Mouse (Mus musculus) spleen, postnatal 4 days (tissue): ENCODE measurements around the gene Gli1.
"Not testable (repeated sequence)": the region's sequence is repeated elsewhere in the genome, so short reads cannot be mapped to it uniquely, and the experiment has no call there.

Experiments used
- DNase-seq, 2 experiments: peaks; one replicate each; pipeline ENCODE4 v3.0.0; 2022; ENCODE audit warnings: low spot score in 2 of 2

Gene Gli1

GRCm38 (mm10) chr10:127322178-127322577, 19.6 kb downstream of the Gli1 start:
- no peak for DNase-seq

GRCm38 (mm10) chr10:127321621-127322020, 20.2 kb downstream of the Gli1 start, which contains the start of gene Arhgap9:
Arhgap9 (plus strand) TSS chr10:127321964.
- DNase-seq, result no peak

GRCm38 (mm10) chr10:127319969-127320368, 21.8 kb downstream of the Gli1 start:
- no peak for DNase-seq

- DNase-seq, result no peak
Observed at GRCm38 (mm10) chr10:127318009-127318408, 23.8 kb downstream of the Gli1 start.

GRCm38 (mm10) chr10:127317277-127317676, 24.5 kb downstream of the Gli1 start:
- no peak for DNase-seq

GRCm38 (mm10) chr10:127314950-127315349, 26.8 kb downstream of the Gli1 start:
- not testable (repeated sequence) for DNase-seq

GRCm38 (mm10) chr10:127313516-127313915, 28.3 kb downstream of the Gli1 start:
- DNase-seq, result not testable (repeated sequence)

- no peak for DNase-seq
Observed at GRCm38 (mm10) chr10:127312858-127313257, 28.9 kb downstream of the Gli1 start.

- DNase-seq, result peak; percentile 83 to 92
Observed at GRCm38 (mm10) chr10:127312356-127312676, 29.5 kb downstream of the Gli1 start.

- DNase-seq, result peak; percentile 93
Observed at GRCm38 (mm10) chr10:127311476-127312355, 30.1 kb downstream of the Gli1 start, which contains the start of gene Mars. Mars (minus strand) TSS chr10:127311786.

- DNase-seq, result peak in 1 of 2 experiments; percentile 67
Observed at GRCm38 (mm10) chr10:127310523-127311475, 31.0 kb downstream of the Gli1 start.

- DNase-seq, result not testable (repeated sequence)
Observed at GRCm38 (mm10) chr10:127309167-127309566, 32.6 kb downstream of the Gli1 start.

- no peak for DNase-seq
Observed at GRCm38 (mm10) chr10:127303136-127303535, 38.6 kb downstream of the Gli1 start.

- DNase-seq, result no peak
Observed at GRCm38 (mm10) chr10:127300361-127300760, 41.4 kb downstream of the Gli1 start.

GRCm38 (mm10) chr10:127297015-127297871, 44.5 kb downstream of the Gli1 start:
- no peak for DNase-seq

- no peak for DNase-seq
Observed at GRCm38 (mm10) chr10:127295986-127296794, 45.6 kb downstream of the Gli1 start.

- DNase-seq, result no peak
Observed at GRCm38 (mm10) chr10:127294895-127295510, 46.8 kb downstream of the Gli1 start.

GRCm38 (mm10) chr10:127293590-127294113, 48.1 kb downstream of the Gli1 start:
- no peak for DNase-seq

- DNase-seq, result no peak
Observed at GRCm38 (mm10) chr10:127292987-127293538, 48.7 kb downstream of the Gli1 start.
